Mouse (Mus musculus): Measurements from ENCODE around the gene Cpa2.

Gene Cpa2

DNA sequence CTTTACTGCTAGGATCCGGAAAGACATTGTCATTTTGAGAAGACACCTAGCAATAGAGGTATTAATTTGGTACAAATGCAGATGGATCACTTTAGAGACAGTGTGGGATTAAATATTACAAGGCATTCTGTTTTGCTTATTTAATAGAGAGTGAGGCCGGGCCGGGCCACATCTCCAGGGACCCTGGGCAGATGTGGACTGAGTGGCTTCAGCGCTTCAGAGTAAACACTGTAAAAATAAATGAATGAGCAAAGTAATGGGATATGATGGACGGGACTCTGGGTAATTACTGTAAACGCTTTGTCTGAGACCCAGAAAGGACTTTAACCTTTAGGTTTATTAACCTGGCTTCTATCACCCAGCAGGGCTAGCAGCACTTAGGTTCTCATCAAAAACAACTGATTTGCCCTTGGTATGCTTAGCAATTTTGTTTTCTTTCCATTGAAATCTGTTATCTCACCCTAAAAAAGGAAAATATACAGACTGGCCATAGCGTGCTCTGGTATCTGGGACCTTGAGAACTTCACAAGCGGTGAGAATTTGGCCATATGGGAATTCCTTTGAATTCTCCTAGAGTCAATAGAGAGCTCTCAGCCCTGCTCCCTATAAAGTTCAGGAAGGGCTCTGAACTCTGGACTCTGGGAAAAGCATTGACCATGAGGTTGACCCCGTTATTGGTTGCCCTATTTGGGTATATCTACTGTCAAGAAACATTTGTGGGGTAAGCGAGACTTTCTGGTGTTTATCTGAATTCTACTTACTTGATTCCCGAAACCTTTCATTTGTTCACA lies at the start of gene Cpa2:
TSS of gene Cpa2 (plus strand) at position 574 of the 791 bp plus-strand sequence.
- in situ Hi-C loops (cut with MboI, MseI) = no loop called here

DNA sequence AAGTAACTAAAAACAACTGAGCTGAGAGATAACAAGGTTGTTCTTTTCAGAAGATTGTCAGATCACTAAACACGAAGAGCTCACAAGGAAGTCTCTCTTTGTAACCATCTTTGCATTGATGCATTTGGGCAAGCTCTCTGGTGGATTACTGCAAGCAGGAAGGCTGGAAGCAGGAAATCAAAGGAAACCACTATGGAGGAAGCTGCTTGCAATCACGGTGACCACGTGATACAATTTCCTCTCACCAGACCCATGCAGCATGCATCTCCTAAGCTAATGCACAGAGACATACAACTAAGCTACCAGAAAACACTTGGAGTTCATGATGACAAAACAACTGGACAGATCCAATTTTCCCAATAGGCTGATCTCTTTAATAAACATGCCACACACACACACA lies 42.3 kb upstream of the Cpa2 start:
- in situ Hi-C loops (cut with MboI, MseI) = no loop called here

- in situ Hi-C loops (cut with MboI, MseI) = loop anchor here (25.0 kb wide), 1 partner anchor 678 kb away; no protein-coding TSS in a partner anchor
Measured at GRCm38 (mm10) chr6:30508824-30509223, 32.6 kb upstream of the Cpa2 start.

GRCm38 (mm10) chr6:30509265-30510239 lies 31.8 kb upstream of the Cpa2 start, which contains the start of the genes Tmem209 and Ssmem1:
TSS of gene Tmem209 (minus strand) at chr6:30509783.
TSS of gene Ssmem1 (plus strand) at chr6:30509849.
- in situ Hi-C loops (cut with MboI, MseI) = loop anchor here (25.0 kb wide), 1 partner anchor 678 kb away; no protein-coding TSS in a partner anchor

DNA sequence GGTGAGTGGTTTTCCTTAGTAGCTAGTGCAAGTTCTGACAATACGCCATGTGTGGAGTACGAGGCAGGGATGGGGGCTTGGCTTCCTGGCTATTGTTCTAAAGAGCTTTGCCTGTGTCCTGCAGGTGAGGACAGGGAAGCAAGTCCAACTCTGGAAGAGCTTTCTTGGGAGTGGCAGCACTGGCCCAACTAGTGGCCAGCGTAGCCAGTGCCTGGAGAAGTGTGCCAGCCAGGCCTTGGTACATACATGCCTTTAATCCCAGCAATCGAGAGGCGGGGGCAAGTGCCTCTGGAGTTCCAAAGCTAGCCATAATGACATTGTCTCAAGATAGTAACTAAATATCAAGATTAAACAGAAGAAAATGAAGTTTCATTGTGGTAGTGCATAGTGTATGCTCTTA lies 31.1 kb upstream of the Cpa2 start:
- in situ Hi-C loops (cut with MboI, MseI) = loop anchor here (25.0 kb wide), 1 partner anchor 677 kb away; no protein-coding TSS in a partner anchor

DNA sequence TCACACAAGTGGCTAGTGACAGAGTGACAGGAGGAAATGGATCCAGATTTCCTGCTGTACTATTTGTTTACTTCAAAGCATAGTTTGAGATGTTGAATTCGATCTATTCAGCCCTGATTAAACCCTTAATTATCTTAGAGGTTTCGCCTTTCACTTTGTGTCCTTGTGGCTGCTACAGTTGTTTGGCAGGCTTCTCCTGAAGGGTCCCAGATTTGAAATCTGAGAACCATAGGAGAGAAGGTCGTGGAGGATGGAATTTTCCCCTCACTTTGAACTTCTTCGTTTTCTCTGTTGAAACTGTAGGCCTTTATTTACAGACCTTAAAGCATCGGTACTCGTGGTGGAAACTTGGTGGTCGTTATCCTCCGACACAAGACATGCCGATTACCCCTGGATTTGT lies 27.1 kb upstream of the Cpa2 start:
- in situ Hi-C loops (cut with MboI, MseI) = loop anchor here (25.0 kb wide), 1 partner anchor 673 kb away; no protein-coding TSS in a partner anchor

GRCm38 (mm10) chr6:30520400-30520799 lies 21.0 kb upstream of the Cpa2 start:
- in situ Hi-C loops (cut with MboI, MseI) = loop anchor here (5.0 to 25.0 kb wide), 3 partner anchors 214 to 667 kb away; no protein-coding TSS in a partner anchor

DNA sequence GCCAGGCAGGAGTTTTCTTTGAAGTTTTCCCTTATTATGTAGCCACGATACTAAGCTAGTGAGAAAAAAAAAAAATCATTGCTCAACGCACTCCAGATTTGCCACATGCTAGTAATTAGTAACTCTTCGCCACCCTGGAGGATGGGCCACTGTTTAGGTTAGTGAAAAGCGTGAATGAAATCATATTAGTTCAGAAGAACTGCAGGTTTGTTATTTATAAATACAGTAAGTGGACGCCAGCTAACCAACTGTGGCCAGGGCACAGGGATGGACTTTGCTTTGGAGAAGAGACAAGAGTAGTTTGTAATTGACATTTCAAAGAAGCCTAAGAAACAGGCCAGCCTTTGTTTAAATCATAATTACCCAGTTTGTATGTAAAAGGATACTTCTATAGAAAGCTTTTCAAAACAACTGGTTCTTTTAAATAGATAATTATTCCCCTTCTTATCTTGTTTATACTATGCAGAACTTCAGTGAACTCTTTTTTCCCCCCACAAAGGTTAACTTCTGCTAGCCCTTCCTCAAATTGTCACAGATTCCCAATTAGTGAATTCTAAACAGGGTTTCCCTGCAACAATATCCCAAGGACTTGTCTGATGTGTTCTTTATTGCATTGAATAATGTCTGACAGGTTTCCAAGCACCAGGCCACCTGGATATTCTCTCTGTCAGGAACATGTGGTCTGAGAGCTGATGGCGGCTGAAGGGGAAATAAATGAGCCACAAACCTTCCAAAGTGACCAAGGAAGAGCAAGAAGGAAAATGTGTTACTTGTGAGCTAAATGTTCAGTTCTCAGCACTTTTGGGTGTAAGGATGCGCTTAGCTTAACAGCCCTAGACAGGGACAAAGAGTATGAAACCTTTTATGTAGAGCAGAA lies 15.7 kb upstream of the Cpa2 start:
- in situ Hi-C loops (cut with MboI, MseI) = loop anchor here (10.0 kb wide), 1 partner anchor 209 kb away; no protein-coding TSS in a partner anchor

DNA sequence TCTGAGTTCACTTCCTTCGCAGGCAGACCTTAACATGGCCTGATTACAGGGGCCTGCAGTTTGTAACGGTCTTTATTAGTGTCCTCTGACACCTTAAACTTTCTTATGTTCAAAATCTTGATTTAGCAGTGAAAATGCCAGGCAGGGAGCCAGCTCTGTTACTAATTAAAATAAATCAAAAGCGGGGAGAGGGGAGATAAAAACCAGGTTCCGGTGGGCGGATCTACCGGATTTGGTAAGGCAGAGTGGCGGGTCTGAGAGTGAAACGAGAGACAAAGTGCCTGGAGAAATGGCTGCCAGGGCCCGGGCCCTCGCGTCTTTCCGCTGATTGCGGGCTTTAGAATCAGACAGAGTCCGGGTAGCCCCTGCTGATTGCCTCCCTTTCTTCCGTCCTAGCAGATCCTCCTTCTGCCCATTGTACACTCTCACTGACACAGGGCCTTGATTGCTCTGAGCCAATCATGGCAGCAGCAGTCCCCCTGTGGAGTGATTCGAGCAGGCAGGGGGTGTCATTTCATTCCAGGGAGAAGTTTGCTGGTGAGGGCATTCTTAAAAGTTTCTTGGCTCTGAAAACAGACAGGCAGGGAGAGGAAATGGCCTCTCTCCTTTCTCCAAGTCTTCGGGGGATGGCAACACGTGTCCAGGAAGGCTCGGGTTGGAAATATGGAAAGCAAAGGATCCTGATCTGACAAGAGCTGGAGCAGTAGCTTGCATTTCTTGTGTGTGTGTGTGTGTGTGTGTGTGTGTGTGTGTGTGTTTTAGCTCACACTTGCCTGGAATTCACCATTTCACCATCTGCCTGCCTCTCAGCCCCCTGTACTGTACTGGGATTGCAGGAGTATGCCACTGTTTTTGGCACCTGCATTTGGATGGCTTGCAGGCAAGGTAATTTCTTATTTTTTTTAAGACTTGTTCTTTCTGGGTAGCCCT lies 14.5 kb upstream of the Cpa2 start:
- in situ Hi-C loops (cut with MboI, MseI) = loop anchor here (10.0 kb wide), 1 partner anchor 208 kb away; no protein-coding TSS in a partner anchor

DNA sequence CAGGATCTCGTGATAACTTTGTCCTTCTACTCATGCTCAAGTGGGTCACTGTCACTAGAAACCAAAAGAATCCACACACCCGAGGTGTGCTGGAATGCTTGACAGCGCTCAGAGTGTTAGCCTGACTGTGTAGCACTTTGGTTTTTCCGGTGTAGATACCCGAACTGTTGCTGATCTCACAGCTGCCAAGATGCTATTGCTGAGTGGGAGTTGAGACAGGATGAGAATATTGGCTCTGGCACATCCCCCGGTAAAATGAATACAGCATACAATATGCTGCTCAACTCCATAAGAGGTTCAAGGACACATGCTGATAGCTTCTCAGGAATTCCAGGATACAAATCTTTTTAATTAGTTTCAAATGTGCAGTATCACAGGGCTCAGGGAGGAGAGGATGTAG lies 12.6 kb upstream of the Cpa2 start:
- in situ Hi-C loops (cut with MboI, MseI) = loop anchor here (10.0 kb wide), 1 partner anchor 206 kb away; no protein-coding TSS in a partner anchor

- in situ Hi-C loops (cut with MboI, MseI) = no loop called here
Measured at GRCm38 (mm10) chr6:30535340-30535739, 6.0 kb upstream of the Cpa2 start.

DNA sequence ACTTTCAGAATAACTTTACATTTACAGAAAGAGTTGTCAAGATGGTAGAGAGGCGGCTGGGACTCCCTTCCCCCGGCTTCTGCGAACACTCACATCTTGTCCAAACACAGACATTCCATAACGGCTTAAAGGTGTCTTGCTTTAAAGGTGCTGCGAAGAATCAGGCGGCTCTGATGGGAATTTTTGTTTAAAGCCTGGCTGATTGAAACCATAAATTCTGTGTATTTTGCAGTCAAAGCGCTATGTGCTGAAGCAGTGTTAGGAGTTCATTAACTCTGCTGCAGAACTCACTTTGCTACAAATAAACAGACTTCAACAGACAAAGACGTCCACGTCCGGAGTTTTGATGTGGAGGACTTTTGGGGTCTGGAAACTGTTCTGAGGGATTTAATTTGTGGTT lies 3.1 kb upstream of the Cpa2 start:
- in situ Hi-C loops (cut with MboI, MseI) = no loop called here

- in situ Hi-C loops (cut with MboI, MseI) = no loop called here
Measured at GRCm38 (mm10) chr6:30538800-30539199, 2.6 kb upstream of the Cpa2 start.

- in situ Hi-C loops (cut with MboI, MseI) = no loop called here
Measured at GRCm38 (mm10) chr6:30542277-30542676, 895 bp downstream of the Cpa2 start.

DNA sequence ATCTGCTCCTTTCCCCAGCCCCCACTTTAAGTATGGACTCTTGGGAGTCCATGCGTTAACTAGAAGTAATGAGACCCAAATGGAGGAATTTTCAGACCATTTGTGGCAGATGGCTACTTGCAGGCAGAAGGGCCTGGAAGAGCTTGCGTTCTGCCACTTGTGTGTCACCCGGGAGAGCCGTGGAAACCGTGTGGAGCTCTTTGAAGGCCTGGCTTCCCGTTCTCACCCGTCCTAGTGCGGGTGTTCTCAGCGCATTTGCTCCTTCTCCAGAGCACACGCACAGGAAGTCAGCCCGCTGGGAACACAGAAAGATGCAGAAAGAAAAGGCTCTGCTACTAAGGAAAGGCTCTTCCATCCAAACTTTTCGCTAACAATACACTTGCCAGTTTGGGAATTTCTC lies 1.7 kb downstream of the Cpa2 start:
- in situ Hi-C loops (cut with MboI, MseI) = no loop called here

GRCm38 (mm10) chr6:30543851-30544250 lies 2.5 kb downstream of the Cpa2 start:
- in situ Hi-C loops (cut with MboI, MseI) = no loop called here

DNA sequence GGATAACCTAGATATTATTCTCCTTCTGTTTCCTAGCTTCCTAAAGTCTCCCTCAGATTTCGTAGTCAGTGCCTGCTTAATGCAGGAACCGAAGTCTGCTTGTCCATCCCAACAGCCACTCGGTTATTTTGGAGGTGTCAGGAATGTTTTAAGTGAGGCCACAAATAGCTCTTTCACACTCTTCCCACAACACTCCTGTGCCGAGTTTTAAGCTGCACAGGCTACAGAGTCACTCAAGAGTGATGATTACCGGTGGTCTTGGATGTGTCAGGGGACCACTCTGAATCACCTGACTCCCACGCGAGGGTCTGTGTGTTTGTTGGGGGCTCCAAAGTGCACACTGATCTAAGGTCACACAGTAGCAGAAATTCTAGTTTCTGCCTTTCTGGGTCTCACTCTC lies 4.3 kb downstream of the Cpa2 start:
- in situ Hi-C loops (cut with MboI, MseI) = no loop called here

- in situ Hi-C loops (cut with MboI, MseI) = no loop called here
Measured at GRCm38 (mm10) chr6:30546571-30547273, 5.3 kb downstream of the Cpa2 start.

- in situ Hi-C loops (cut with MboI, MseI) = no loop called here
Measured at GRCm38 (mm10) chr6:30547274-30547645, 5.9 kb downstream of the Cpa2 start.
